Mouse (Mus musculus) heart, adult 2 months (tissue): ENCODE data around the gene Col18a1. TPM values are rescaled to one million over a fixed set of nuclear protein-coding genes. Genes with fewer than 3 reads are reported as not detected.

Experiments
- DNase-seq, 2 experiments: peaks; one replicate each; pipeline ENCODE4 v3.0.0; 2021
- H3K27ac ChIP-seq: fragments of 200-600 bp; 2 replicates; pipeline ENCODE4 v1.8.1; 2022
- H3K27me3 ChIP-seq: fragments of 200-500 bp; 2 replicates; pipeline ENCODE4 v1.6.1; 2012; ENCODE audit warnings: mild to moderate bottlenecking, low read length, inconsistent platforms, mixed read lengths; ENCODE audit not compliant: control insufficient read depth, insufficient read depth
- H3K36me3 ChIP-seq: fragments of 200-500 bp; 2 replicates; pipeline ENCODE4 v1.6.1; 2012; ENCODE audit warnings: low read length, inconsistent platforms; ENCODE audit not compliant: control insufficient read depth, insufficient read depth
- H3K4me1 ChIP-seq: fragments of 200-500 bp; 2 replicates; pipeline ENCODE4 v1.6.1; 2011; ENCODE audit warnings: low read length; ENCODE audit not compliant: control insufficient read depth, insufficient read depth
- H3K4me3 ChIP-seq: fragments of 200-600 bp; 2 replicates; pipeline ENCODE4 v1.8.1; 2022
- H3K79me2 ChIP-seq: fragments of 200-500 bp; replicated peaks from 2 replicates; pipeline ENCODE4 v1.6.1; 2012; ENCODE audit warnings: mild to moderate bottlenecking, inconsistent platforms, low read length, moderate library complexity, mixed read lengths; ENCODE audit not compliant: control insufficient read depth, insufficient read depth
- H3K9ac ChIP-seq: fragments of 200-500 bp; 2 replicates; pipeline ENCODE4 v1.6.1; 2012; ENCODE audit warnings: low read depth, mild to moderate bottlenecking, control low read depth, inconsistent platforms, low read length, mixed read lengths
- CTCF ChIP-seq: fragments of 200-600 bp; IDR thresholded peaks from 2 replicates; pipeline ENCODE4 v1.8.1; 2022; ENCODE audit warnings: antibody characterized with exemption, mild to moderate bottlenecking, moderate library complexity
- EP300 ChIP-seq: fragments of 200-500 bp; IDR thresholded peaks from 2 replicates; pipeline ENCODE4 v1.6.1; 2011; ENCODE audit warnings: low read depth, low read length, control low read depth; ENCODE audit not compliant: insufficient read depth
- POLR2A ChIP-seq: fragments of 200-500 bp; IDR thresholded peaks from 2 replicates; pipeline ENCODE4 v1.6.1; 2011; ENCODE audit warnings: mild to moderate bottlenecking, low read depth, low read length, control low read depth; ENCODE audit not compliant: insufficient read depth
- WGBS: fragments of 180-500 bp; shearing (Covaris S2); methylation state at CpG from one replicate; pipeline ENCODE4 v1.1.7; 2018; 5-methylcytosine and 5-hydroxymethylcytosine counted together
- intact Hi-C: fragments of 180-260 bp; cut with DNase I; formaldehyde crosslinking; loops from one replicate; pipeline ENCODE4 v1.15.1; 2025
- polyA plus RNA-seq: library from polyadenylated mRNA; depleted of rRNA; stranded (reverse); fragments of >200 nt; gene quantifications from 2 replicates; pipeline ENCODE4 v1.2.3, GENCODE M21; 2012
- total RNA-seq, 2 experiments: library from RNA; stranded (reverse); gene quantifications; 2 replicates each; pipeline ENCODE4 v1.2.3; 2021

The Col18a1 gene
- total and polyA plus RNA-seq, 3 experiments: 9.3 to 13.1 (median 9.8) TPM

- TF ChIP-seq EP300: no peak
- TF ChIP-seq POLR2A: no peak
- no peak for TF ChIP-seq CTCF
- Histone ChIP-seq H3K79me2 (no peaks in the 10 kb centered on the region), H3K27ac (no peak overlapping the region), H3K27me3 (no peaks in the 10 kb centered on the region), H3K4me1 (peaks cover 3% of the 10 kb centered on the region; the same call in 1 of the 2 replicates), H3K9ac (no peak overlapping the region), H3K36me3 (no peaks in the 10 kb centered on the region), H3K4me3 (no peak overlapping the region)
- 79% methylated on average over 5 of the region's 5 CpGs for WGBS
- intact Hi-C loops: no loop called here
- DNase-seq: no peak
Measured at GRCm38 (mm10) chr10:77030666-77031065, 135.7 kb downstream of the Col18a1 start.

DNA sequence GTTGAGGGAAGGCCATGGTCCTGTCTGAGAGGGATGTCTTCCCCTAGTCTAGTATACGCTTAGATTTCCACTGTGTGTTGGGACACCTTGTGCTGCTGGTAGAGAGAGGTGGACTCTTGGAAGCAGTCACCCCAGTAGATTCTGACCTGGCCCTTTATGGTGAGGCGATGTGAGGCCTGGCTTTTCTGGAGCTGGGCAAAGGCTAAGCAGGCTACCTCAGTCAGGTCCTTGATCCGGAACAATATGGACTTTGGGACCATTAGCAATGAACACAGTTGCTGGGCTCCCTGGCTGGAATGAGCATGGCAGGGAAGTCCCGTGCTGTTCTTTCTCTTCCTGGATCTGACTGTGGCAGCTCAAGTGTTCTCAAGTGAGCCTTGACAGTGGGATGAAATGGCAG is 136.6 kb downstream of the Col18a1 start:
- Histone ChIP-seq H3K27me3 (no peaks in the 10 kb centered on the region), H3K4me3 (no peak overlapping the region), H3K27ac (no peak overlapping the region), H3K9ac (no peak overlapping the region), H3K4me1 (peaks cover 3% of the 10 kb centered on the region; the same call in 1 of the 2 replicates), H3K79me2 (no peaks in the 10 kb centered on the region), H3K36me3 (no peaks in the 10 kb centered on the region)
- intact Hi-C loops: no loop called here
- no peak for DNase-seq
- TF ChIP-seq EP300 (no peak), POLR2A (no peak), CTCF (no peak)
- 79% methylated on average over 4 of the region's 4 CpGs for WGBS

DNA sequence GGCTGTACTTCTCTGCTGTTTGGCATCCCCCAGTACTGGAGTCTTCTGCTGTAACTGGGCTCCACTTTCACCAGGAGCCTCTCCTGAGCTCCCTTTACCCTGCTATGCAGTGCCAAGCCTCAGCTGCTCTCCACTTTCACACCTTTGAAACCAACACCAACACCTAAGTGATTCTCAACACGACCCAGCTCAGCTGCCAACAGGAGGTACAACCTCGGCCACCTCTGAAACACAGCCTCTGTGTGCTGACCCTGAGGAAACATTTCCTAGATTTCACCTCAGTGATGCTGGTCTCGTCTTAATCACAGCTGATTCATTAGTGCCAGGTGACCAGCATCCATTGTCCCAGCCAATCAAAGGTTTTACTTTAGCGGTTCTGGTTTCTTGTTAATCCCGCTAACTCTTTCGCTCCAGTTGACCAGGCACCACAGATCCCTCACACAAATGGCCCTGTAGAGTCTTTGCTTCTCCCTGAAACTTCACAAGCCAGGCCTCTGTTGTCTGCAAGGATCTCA is 137.5 kb downstream of the Col18a1 start:
- Histone ChIP-seq H3K4me3 (no peak overlapping the region), H3K79me2 (no peaks in the 10 kb centered on the region), H3K9ac (no peak overlapping the region), H3K4me1 (peaks cover under 1% of the 10 kb centered on the region; the same call in 1 of the 2 replicates), H3K36me3 (no peaks in the 10 kb centered on the region), H3K27ac (no peak overlapping the region), H3K27me3 (no peaks in the 10 kb centered on the region)
- intact Hi-C loops: no loop called here
- TF ChIP-seq CTCF (no peak), POLR2A (no peak), EP300 (no peak)
- WGBS: 78% methylated on average over 6 of the region's 6 CpGs
- DNase-seq: no peak

- H3K36me3 ChIP-seq: no peaks in the 10 kb centered on the region
- no peak overlapping the region for H3K4me3 ChIP-seq
- no peaks in the 10 kb centered on the region for H3K4me1 ChIP-seq
- 89% methylated on average over 3 of the region's 3 CpGs for WGBS
- intact Hi-C loops: no loop called here
- H3K9ac ChIP-seq: no peak overlapping the region
- H3K27ac ChIP-seq: no peak overlapping the region
- H3K27me3 ChIP-seq: no peaks in the 10 kb centered on the region
- TF ChIP-seq EP300: no peak
- H3K79me2 ChIP-seq: no peaks in the 10 kb centered on the region
- no peak for DNase-seq
Measured at GRCm38 (mm10) chr10:77026944-77027343, 139.4 kb downstream of the Col18a1 start.

- H3K27me3 ChIP-seq: no peaks in the 10 kb centered on the region
- H3K36me3 ChIP-seq: no peaks in the 10 kb centered on the region
- H3K4me1 ChIP-seq: no peaks in the 10 kb centered on the region
- TF ChIP-seq POLR2A (no peak), EP300 (no peak), CTCF (no peak)
- no peak overlapping the region for H3K9ac ChIP-seq
- DNase-seq: no peak
- no peaks in the 10 kb centered on the region for H3K79me2 ChIP-seq
- intact Hi-C loops: loop anchor here (5.0 kb wide), 1 partner anchor 62 kb away; the partner anchor contains the start of gene Pcbp3
- WGBS: 46% methylated on average over 5 of the region's 5 CpGs
- no peak overlapping the region for H3K27ac ChIP-seq
- H3K4me3 ChIP-seq: no peak overlapping the region
Measured at GRCm38 (mm10) chr10:77024231-77024630, 142.1 kb downstream of the Col18a1 start.

GRCm38 (mm10) chr10:77022301-77023130 is 143.8 kb downstream of the Col18a1 start:
- TF ChIP-seq POLR2A (no peak), EP300 (no peak), CTCF (no peak)
- no peak overlapping the region for H3K4me3 ChIP-seq
- no peaks in the 10 kb centered on the region for H3K4me1 ChIP-seq
- no peaks in the 10 kb centered on the region for H3K27me3 ChIP-seq
- H3K27ac ChIP-seq: no peak overlapping the region
- H3K36me3 ChIP-seq: no peaks in the 10 kb centered on the region
- DNase-seq: no peak
- H3K79me2 ChIP-seq: no peaks in the 10 kb centered on the region
- 73% methylated on average over 13 of the region's 13 CpGs for WGBS
- intact Hi-C loops: loop anchor here (5.0 kb wide), 1 partner anchor 60 kb away; the partner anchor contains the start of gene Pcbp3
- no peak overlapping the region for H3K9ac ChIP-seq
